Mouse (Mus musculus) E14TG2a.4 (cell line): ENCODE results near the gene Pask.

Source experiments
- CTCF ChIP-seq: conservative IDR thresholded peaks from 2 replicates; pipeline ENCODE4 v1.5.1; 2014; ENCODE audit warnings: low read length
- NANOG ChIP-seq: IDR thresholded peaks from 2 replicates; pipeline ENCODE4 v1.6.1; 2014; ENCODE audit warnings: borderline replicate concordance, low read length, mixed read lengths

GRCm38 (mm10) chr1:93349701-93350100 lies 6.4 kb upstream of the Pask start:
- TF ChIP-seq CTCF (no peak), NANOG (no peak)
